Mouse (Mus musculus) embryonic facial prominence, embryonic 14.5 days (tissue): ENCODE data around the gene Usp32. TPM values are rescaled to one million over a fixed set of nuclear protein-coding genes. Genes with fewer than 3 reads are reported as not detected.

Source experiments
- ATAC-seq: fragments of 200-750 bp; cut with Nextera tagmentation; 2 replicates; pipeline ENCODE4 v1.8.0; 2017; ENCODE audit warnings: low read depth, moderate number of reproducible peaks, moderate TSS enrichment
- DNase-seq: peaks from one replicate; pipeline ENCODE4 v3.0.0-alpha.2; 2015; ENCODE audit warnings: low spot score
- H3K27ac ChIP-seq: fragments of 300-500 bp; sonication (generic); replicated peaks from 2 replicates; pipeline ENCODE4 v1.5.1; 2014; ENCODE audit warnings: low read depth, mild to moderate bottlenecking, low read length, moderate library complexity
- H3K27me3 ChIP-seq: fragments of 300-500 bp; sonication (generic); replicated peaks from 2 replicates; pipeline ENCODE4 v1.6.1; 2014; ENCODE audit warnings: low read length; ENCODE audit not compliant: control insufficient read depth, insufficient read depth
- H3K36me3 ChIP-seq: fragments of 300-500 bp; sonication (generic); 2 replicates; pipeline ENCODE4 v1.6.1; 2014; ENCODE audit warnings: low read length, mixed read lengths; ENCODE audit not compliant: control insufficient read depth, insufficient read depth
- H3K4me1 ChIP-seq: fragments of 300-500 bp; sonication (generic); 2 replicates; pipeline ENCODE4 v1.6.1; 2014; ENCODE audit warnings: antibody characterized with exemption, low read length; ENCODE audit not compliant: control insufficient read depth, insufficient read depth
- H3K4me2 ChIP-seq: fragments of 300-500 bp; sonication (generic); 2 replicates; pipeline ENCODE4 v1.6.1; 2014; ENCODE audit warnings: low read depth, mild to moderate bottlenecking, low read length, moderate library complexity, mixed read lengths
- H3K4me3 ChIP-seq: fragments of 300-500 bp; sonication (generic); 2 replicates; pipeline ENCODE4 v1.5.1; 2014; ENCODE audit warnings: low read depth, mild to moderate bottlenecking, low read length
- H3K9ac ChIP-seq: fragments of 300-500 bp; sonication (generic); 2 replicates; pipeline ENCODE4 v1.6.1; 2014; ENCODE audit warnings: low read depth, mild to moderate bottlenecking, low read length, moderate library complexity, mixed read lengths
- H3K9me3 ChIP-seq: fragments of 300-500 bp; sonication (generic); 2 replicates; pipeline ENCODE4 v1.6.1; 2016; ENCODE audit warnings: low read length; ENCODE audit not compliant: control insufficient read depth
- WGBS: fragments of 180-500 bp; shearing (Covaris S2); extraction: QIAGEN DNeasy Blood & Tissue Kit; methylation state at CpG from one replicate; pipeline ENCODE4 v1.1.7; 2014; 5-methylcytosine and 5-hydroxymethylcytosine counted together
- polyA plus RNA-seq: library from polyadenylated mRNA; unstranded; fragments of >200 nt; fragmentation: Nextera tagmentation; extraction: Ambion mirVana; gene quantifications from 2 replicates; pipeline ENCODE4 v1.2.1, GENCODE M21; 2014

Usp32 gene
- polyA plus RNA-seq, 1 experiment from 2014 or later, result 4.9 TPM

DNA sequence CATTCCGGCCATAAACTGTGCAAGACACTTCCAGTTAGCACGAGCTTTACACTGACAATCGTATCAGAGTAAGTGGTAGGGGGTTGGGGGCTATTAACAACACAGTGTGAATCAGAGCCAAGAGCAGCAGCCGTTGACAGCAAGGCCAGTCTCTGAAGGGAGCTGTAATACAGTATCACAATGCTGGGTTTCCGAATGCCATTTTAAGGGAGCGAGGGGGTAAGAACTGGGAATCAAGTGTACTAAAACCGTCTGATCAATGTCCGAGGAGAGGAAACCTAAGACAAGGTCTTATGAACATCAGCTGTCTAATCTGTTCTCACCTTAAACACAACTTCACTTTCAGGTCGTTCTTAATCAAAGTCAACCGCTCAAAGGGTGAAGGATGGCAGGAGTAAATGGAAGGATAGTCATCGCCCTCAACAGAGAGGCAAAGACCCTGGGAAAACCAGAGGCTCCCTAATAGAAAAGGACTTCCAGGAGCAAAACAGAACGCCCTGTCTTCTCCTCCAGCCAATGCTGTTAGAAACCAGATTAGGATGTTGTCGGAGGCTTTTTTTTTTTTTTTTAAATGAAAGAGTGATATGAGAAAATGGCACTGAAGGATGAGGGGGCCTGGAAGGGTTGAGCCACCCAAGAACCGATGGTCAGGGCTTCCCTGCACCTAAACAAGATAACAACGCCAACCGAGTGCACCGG, 1.0 kb downstream of the Usp32 start:
- H3K4me2 ChIP-seq, result peak overlapping the region; percentile 74
- H3K9me3 ChIP-seq, result no peaks in the 10 kb centered on the region
- H3K27ac ChIP-seq, result peak overlapping the region; percentile 83
- no peaks in the 10 kb centered on the region for H3K27me3 ChIP-seq
- H3K4me1 ChIP-seq, result peaks cover 10% of the 10 kb centered on the region
- H3K36me3 ChIP-seq, result no peaks in the 10 kb centered on the region
- peak overlapping the region; percentile 83 for H3K9ac ChIP-seq
- 1% methylated on average over 16 of the region's 17 CpGs for WGBS
- ATAC-seq (no peak), DNase-seq (peak; percentile 45)
- peak overlapping the region; percentile 89 for H3K4me3 ChIP-seq

DNA sequence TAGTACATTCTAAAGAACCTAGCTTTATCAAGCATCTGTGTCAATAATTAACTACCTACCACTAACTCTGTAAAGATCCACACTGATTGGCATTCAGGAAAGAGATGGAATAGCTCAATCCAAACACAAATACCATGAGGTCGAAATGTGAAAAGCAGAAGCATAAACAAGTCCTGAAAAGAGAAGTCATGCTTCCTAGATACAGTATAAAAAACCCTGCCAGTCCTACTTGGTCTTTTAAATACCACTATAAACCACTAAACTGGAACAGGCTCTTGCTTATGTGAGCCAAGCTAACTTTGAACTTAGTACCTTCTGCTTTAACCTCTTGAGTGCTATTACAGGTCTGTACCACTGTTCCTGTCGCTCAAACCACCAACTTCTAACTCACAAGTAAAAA, 8.4 kb downstream of the Usp32 start:
- Histone ChIP-seq H3K4me1 (no peaks in the 10 kb centered on the region), H3K4me3 (no peak overlapping the region), H3K9me3 (no peaks in the 10 kb centered on the region), H3K36me3 (no peaks in the 10 kb centered on the region), H3K27me3 (no peaks in the 10 kb centered on the region), H3K4me2 (no peak overlapping the region), H3K27ac (no peak overlapping the region), H3K9ac (no peak overlapping the region)
- no peak for ATAC-seq
- 76% methylated on average over 2 of the region's 2 CpGs for WGBS
- no peak for DNase-seq

DNA sequence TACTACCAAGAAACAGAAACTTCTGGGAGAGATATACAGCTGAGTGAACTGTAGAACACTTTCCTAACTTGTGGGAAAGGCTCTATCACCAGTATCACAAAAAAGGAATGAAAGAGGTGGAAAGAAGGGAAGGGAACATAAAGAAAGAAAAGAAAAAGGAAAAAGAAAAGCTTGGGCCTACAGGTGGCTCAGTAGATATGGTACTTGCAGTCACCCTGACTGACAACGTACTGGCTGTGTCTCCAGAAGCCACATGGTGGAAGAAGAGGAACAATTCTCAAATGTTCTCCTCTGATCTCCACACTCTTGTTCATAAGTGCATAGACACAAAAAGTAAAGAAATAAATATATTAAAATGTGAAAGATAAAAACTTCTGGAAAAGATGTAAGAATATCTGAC, 11.1 kb downstream of the Usp32 start:
- no peak overlapping the region for H3K4me3 ChIP-seq
- no peak for DNase-seq
- no peak overlapping the region for H3K4me2 ChIP-seq
- H3K27ac ChIP-seq, result no peak overlapping the region
- no peaks in the 10 kb centered on the region for H3K27me3 ChIP-seq
- H3K9ac ChIP-seq, result no peak overlapping the region
- no peak for ATAC-seq
- 94% methylated on average over 1 of the region's 1 CpGs for WGBS
- no peaks in the 10 kb centered on the region for H3K36me3 ChIP-seq
- H3K4me1 ChIP-seq, result no peaks in the 10 kb centered on the region
- no peaks in the 10 kb centered on the region for H3K9me3 ChIP-seq

DNA sequence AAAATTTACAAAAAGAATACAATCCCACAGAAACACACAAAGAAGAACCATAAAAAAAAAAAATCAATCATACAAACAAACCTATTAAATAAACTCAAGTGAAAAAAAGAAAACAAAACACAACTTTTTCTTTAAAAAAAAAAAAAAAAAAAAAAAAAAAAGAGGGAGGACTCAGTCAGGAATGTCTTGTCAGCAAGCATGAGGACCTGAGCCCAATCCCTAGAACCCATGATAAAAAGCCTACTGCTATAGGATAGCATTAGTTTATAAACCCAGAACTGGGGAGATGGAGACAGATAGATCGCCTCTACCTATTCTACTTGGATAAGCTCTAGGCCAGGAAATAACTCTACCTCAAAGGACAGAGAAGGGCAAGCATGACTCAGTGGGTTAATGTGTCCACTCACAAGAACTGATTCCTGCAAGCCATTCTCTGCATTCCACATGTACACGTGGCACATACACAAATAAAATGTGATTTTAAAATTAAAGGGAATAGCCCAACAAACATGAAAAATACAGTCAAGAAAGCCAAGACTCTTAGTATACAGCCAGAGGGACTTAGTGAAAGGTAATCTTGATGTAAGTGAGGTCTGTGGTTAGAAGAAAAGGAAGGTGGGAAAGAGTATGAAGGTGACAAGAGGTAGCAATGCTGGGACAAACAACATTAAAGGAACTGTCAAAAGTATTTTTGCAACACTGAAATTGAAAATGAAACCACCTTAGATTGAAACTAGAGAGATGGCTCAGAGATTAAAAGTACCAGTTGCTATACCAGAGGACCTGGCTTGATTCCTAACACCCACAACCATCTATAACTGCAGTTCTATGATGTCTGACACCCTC, 13.5 kb downstream of the Usp32 start:
- Histone ChIP-seq H3K27ac (no peak overlapping the region), H3K36me3 (no peaks in the 10 kb centered on the region), H3K9me3 (no peaks in the 10 kb centered on the region), H3K9ac (no peak overlapping the region), H3K4me2 (no peak overlapping the region), H3K4me3 (no peak overlapping the region), H3K27me3 (no peaks in the 10 kb centered on the region), H3K4me1 (no peaks in the 10 kb centered on the region)
- DNase-seq (no peak), ATAC-seq (no peak)
- 84% methylated on average over 2 of the region's 2 CpGs for WGBS

DNA sequence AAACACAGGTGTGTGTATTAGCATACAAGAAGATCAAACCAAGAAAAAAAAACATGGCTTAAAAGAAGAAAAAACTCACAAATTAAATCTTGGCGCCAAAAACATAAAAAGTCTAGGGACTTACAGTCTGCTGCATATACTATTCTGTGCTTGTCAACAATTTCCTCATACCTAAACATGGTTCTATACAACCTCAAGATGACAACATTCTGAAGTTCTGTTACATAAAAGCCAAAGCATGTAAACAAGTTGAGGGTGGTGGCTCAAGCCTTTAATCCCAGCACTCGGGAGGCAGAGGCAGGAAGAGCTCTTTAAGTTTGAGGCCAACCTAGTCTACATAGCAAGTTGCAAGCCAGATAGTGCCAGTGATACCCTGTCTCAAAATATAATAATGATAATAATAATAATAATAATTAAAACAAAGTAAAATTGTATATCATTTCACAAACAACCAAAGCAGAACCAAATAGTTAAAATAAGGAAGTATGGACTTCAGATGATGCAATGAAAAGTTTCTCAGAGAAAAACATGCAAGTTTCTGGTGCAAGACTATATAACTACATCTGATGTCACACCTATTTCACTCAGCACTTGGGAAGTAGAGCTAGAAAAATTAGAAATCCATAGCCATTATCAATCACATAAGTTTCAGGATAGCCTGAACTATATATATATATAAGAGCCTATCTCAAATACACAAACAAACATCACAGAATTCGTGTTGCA, 16.5 kb downstream of the Usp32 start:
- Histone ChIP-seq H3K4me2 (no peak overlapping the region), H3K9me3 (no peaks in the 10 kb centered on the region)
- WGBS, result 84% methylated on average over 3 of the region's 3 CpGs

DNA sequence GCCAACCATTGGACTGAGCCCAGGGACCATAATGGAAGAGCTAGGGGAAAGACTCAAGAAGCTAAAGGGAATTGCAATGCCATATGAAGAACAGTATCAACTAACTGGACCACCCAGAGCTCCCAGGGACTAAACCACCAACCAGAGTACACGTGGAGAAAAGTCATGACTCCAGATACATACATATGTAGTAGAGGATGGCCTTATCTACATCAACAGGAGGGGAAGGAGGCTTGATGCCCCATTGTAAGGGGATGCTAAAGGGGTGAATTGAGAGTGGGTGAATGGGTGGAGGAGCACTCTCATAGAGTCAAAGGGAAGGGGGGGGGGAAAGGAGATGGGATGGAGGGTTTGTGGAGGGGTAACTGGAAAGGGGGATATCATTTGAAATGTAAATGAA, 17.9 kb downstream of the Usp32 start:
- no peak overlapping the region for H3K27ac ChIP-seq
- 76% methylated on average over 1 of the region's 1 CpGs for WGBS
- no peak overlapping the region for H3K9ac ChIP-seq
- H3K27me3 ChIP-seq, result no peaks in the 10 kb centered on the region
- no peaks in the 10 kb centered on the region for H3K9me3 ChIP-seq
- no peaks in the 10 kb centered on the region for H3K4me1 ChIP-seq
- DNase-seq (no peak), ATAC-seq (no peak)
- H3K36me3 ChIP-seq, result no peaks in the 10 kb centered on the region
- H3K4me3 ChIP-seq, result no peak overlapping the region
- no peak overlapping the region for H3K4me2 ChIP-seq

More for the DNA sequence above, 16.5 kb downstream of the Usp32 start:
- Histone ChIP-seq H3K36me3 (no peaks in the 10 kb centered on the region), H3K4me1 (no peaks in the 10 kb centered on the region), H3K9ac (no peak overlapping the region), H3K27me3 (no peaks in the 10 kb centered on the region), H3K4me3 (no peak overlapping the region), H3K27ac (no peak overlapping the region)
- DNase-seq (no peak), ATAC-seq (no peak)

DNA sequence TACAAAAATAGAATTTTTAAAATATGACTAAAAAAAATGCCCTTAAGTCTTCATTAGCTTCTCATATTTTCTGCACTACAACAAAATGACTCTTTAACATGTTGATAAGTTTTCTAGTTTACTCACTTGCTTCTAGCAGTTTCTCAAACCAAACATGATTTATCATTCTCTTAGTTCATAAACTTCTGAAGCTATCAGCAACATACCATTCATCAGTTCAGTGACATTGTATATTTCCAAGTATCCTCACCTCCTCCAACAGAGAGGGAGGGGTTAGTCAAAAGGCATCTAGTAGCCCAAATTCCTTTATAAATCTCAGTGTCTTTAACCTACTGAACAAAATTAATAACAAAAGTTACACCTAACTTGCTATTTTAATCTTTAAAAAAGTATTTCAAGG, 22.8 kb downstream of the Usp32 start:
- Histone ChIP-seq H3K4me1 (no peaks in the 10 kb centered on the region), H3K27me3 (no peaks in the 10 kb centered on the region), H3K36me3 (no peaks in the 10 kb centered on the region), H3K9ac (no peak overlapping the region), H3K27ac (no peak overlapping the region), H3K4me2 (no peak overlapping the region), H3K9me3 (no peaks in the 10 kb centered on the region), H3K4me3 (no peak overlapping the region)
- DNase-seq (no peak), ATAC-seq (no peak)

DNA sequence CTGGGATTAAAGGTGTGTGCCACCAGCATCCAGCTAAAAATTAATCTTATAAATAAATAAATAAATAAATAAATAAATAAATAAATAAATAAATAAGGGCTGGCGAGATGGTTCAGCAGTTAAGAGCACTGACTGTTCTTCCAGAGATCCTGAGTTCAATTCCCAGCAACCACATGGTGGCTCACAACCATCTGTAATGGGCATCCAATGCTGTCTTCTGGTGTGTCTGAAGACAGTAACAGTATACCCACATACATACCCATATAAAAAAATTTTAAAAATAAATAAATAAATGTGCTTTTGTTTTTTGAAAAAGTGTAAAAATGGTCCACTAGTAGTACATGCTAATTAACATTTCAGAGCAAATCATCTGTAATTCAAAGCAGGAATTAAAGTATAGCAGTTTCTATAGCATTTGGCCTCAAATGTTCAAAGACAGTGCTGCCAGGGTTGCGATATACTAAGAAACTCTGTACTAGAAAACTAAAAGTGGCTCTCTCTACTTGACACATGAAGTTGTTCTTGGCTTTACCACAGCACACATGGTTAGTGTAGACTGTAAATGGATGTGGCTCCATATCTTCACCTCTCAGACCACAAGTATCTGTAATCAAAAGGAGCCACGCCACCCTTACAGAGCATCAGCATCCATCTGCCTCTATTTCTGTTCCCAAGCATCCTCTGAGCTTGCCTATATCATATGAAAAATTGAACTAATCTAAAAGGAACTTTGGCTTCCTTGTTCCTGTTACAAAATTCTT, 23.7 kb downstream of the Usp32 start:
- DNase-seq (no peak), ATAC-seq (no peak)
- no peaks in the 10 kb centered on the region for H3K4me1 ChIP-seq
- H3K27me3 ChIP-seq, result no peaks in the 10 kb centered on the region
- 85% methylated on average over 3 of the region's 3 CpGs for WGBS
- H3K36me3 ChIP-seq, result no peaks in the 10 kb centered on the region
- no peak overlapping the region for H3K4me3 ChIP-seq
- H3K4me2 ChIP-seq, result no peak overlapping the region
- H3K9me3 ChIP-seq, result no peaks in the 10 kb centered on the region
- no peak overlapping the region for H3K27ac ChIP-seq
- no peak overlapping the region for H3K9ac ChIP-seq
